Mouse (Mus musculus) adrenal gland, adult 18-20 months (tissue): Measurements from ENCODE around the gene Dcbld1. TPM values are rescaled to one million over a fixed set of nuclear protein-coding genes. Genes with fewer than 3 reads are reported as not detected.

ENCODE experiments used
- DNase-seq, 2 experiments: peaks; one replicate each; pipeline ENCODE4 v3.0.0; 2021 to 2022; ENCODE audit warnings: low spot score in 2 of 2
- long read RNA-seq, 2 experiments: library from polyadenylated mRNA; stranded (forward); transcript quantifications; one replicate each; pipeline ENCODE4 v2.0.0; 2021
- total RNA-seq, 2 experiments: library from RNA; stranded (reverse); gene quantifications; 1 replicate in 1 of 2; 2 replicates in 1 of 2; pipeline ENCODE4 v1.2.3; 2021

Dcbld1 gene
- total RNA-seq = 1 to 10 TPM; 2.0 to 2.7 TPM
- long read RNA-seq, experiment 1, partial matches to known transcripts = 0 of 2 reads
- long read RNA-seq, experiment 1, other reads (novel, unspliced or antisense) = 0 of 2 reads
- long read RNA-seq, experiment 2, transcript Dcbld1-201 (11 exons, 3,024 nt) = major isoform, 10 of 13 reads
- long read RNA-seq, experiment 2, partial matches to known transcripts = 1 of 13 reads
- long read RNA-seq, experiment 2, other reads (novel, unspliced or antisense) = 2 of 13 reads

DNA sequence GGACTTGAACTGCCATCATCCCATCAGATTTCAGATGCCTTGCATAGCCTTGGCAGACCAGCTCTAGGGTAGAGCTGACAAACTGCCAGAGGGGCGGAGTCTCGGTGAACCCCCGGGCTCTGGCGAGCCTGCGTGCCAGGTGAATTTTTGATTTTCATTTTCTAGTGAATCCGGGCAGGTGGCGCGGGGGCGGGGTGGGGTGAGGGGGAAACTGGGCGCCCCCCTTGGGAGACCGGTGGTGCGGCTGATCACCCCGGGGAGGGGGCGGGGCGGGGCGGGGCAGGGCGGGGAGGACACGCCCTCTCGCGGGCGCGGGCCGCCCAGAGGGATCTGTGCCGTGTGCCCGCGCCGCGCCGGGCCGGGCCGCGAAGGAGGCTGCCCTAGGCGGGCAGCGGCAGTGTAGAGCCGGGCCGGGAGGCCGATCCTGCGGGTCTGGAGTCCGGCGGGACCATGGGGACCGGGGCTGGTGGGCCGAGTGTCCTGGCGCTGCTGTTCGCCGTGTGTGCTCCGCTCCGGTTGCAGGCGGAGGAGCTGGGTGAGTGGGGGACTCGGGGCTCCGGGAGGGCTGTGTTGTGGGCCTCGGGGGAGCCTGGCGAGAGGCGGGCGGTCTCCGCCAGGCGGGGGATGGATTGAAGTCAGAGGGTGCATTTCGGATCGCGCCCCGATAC lies at the start of gene Dcbld1:
Gene Dcbld1, plus strand, starts transcription at position 319 of the 668 bp plus-strand sequence.
- DNase-seq = peak; percentile 58 to 65

DNA sequence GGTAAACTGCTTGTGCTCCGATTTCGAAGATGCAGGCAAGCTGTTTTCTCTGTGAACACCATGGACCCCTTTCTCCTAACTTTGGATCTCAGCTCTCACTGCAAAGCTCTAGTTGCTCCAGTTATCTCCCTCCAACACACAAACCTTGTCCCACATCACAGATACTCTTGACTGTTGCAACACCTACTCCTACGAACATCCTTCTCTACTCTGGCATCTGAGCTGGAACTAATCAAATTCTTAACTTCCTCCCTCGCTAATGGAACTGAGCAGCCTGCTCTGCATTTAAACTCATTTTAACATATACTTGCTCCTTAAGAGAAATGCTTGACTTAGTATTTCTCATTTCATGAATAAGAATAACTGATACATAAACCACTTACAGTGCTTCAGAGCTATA lies 47.5 kb upstream of the Dcbld1 start:
- no peak for DNase-seq

DNA sequence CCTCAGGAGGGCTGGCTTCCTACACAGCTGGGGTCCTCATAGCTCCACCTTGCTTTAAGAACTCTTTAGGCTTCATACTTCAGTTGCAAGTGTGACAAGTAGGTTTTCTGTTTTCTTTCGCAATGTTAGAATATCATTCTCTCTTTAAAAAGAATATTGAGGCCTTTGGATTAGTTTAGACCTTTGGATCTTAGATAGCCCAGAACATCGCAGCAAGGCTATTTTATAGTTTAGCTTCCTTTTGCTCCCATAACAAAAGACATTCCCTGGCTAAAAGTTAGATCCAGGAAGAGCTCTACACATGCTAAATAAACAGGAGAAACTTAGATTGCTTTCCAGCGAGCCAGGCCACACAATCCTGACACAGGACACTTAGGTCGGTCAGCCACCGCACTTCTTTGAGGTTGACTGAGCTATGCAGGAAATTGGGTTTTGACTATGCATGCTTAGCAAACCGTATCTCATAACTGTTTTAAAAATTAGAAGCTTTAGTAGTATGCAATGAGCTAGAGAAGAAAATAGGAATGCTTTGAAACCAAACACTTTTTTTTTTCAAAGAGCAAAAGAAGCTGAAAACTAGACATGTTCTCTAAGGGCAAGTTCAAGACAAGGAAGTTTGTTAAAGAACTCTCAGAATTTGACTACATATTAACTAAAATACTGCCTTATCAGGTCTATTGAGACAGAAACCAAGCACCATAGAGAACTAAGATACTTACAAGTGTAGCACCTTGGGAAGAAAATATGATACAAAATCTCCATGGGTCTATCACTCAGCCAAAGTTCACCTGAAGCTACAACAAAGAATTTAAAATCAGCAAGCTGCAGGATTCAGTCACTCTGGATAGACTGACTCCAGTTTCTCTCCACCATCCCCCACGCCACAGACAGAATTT lies 38.2 kb upstream of the Dcbld1 start, which contains the start of gene Ros1:
Gene Ros1, minus strand, starts transcription at position 288 of the 896 bp plus-strand sequence.
- no peak for DNase-seq

DNA sequence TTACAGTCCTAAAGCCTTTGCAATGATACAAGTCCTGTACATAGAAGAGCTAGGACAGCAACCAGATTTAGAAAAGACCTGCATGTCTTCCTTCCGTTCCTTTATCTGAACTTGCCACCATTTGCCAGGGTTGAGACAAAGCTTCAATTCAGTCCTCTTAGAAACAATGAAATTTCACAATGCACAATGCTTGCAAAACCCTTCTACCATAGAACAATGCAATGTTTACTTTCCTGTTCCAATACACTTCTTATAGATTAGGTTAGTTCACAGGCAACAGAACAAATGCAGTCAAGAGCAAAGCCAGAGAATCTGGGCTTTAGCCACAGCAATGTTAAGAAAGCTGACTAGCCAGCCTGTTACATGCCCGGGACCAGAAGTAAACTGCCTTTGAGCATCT lies 29.4 kb upstream of the Dcbld1 start:
- no peak for DNase-seq

DNA sequence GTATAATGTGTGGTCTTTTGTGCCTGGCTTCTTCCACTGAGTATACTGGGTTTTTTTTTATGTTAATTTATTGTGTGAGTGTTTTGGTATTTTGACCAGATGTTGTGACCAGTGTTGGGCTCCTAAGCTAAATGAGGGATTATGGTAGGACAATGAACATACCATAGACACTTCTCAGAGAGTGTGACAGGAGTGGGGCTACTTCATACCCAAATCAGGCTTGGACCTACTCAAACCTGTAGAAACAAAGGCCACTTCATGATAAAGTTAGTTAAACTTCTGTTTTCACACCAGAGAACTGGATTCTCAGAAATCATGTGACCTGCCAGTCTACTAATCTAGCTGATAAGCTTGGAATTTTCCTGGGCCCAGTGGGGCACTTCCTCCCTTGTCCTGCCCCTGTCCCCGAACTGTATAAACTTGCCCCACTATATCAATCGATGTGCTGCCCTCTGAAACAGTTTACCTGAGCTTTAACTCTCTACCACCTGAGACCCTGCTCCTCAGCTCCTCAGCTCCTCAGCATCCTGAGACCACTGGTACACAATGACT lies 18.1 kb upstream of the Dcbld1 start:
- DNase-seq = no peak

DNA sequence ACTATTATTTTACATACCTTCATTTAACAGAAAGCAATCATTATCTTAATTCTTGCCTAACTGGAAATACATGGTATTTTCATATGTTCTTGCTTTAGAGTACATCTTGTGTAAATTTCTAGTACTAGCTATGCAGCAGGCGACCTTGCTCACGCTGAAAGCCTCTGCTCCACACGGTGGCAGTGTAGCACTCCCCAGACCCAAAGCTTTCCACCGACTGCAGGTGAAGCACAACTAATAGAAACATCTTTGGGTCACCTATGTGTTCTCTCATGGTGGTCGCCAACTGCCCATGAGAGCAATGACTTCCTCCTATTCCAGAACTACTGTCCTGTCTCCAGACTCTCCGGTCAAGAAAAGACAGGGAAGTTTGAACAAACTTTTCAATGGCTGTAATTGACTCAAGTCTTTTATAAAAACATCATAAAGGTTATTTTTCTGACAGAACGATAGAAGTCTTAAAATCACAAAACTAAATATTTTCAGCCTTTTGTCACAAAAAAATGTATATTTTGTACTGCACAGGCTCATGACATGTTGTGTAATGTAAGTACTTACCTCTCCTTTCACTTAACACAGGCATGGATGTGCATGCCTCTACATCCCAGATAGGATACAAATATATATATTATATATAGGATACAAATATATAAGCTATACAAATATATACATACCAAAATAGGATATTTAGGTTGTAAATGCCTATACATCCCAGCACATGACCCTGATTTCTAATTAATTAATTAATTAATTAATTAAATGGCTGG lies 16.4 kb upstream of the Dcbld1 start:
- peak; percentile 49 to 53 for DNase-seq

DNA sequence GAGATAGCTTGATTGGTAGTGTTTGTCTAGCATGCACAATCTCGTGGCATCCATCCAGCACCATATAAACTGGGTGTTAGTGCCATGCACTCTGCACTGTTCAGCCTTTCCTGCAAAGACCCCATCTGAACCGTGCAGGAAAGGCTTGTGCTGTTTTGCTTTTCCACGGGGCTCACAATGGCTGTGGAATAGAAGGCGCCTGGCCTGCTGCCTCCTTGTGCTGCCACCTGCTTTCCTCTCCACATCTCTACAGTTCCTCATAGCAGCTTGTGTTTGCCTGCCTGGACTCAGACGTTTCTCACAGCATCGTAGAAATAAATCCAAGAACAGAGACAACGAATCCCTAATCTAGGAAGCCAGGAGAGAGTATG lies 15.9 kb upstream of the Dcbld1 start:
- no peak for DNase-seq

DNA sequence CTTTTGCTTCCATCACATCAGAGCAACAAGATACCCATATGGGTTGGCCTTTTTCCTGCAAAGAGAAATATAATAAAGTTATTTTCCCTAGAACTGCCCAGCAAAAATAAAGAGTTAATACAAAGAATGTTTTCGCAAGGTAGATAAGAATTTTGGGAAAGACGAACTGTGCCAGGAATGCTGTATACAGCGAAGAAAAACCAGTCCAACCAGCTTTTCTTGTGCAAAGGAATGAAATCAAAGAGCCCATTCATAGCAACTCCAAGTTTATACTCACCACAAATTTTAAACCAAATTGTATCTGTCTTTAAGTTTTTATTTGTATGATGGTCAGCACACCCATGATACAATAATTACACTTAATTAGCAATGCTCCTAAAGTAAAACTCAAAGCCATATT lies 13.8 kb upstream of the Dcbld1 start:
- DNase-seq = no peak

DNA sequence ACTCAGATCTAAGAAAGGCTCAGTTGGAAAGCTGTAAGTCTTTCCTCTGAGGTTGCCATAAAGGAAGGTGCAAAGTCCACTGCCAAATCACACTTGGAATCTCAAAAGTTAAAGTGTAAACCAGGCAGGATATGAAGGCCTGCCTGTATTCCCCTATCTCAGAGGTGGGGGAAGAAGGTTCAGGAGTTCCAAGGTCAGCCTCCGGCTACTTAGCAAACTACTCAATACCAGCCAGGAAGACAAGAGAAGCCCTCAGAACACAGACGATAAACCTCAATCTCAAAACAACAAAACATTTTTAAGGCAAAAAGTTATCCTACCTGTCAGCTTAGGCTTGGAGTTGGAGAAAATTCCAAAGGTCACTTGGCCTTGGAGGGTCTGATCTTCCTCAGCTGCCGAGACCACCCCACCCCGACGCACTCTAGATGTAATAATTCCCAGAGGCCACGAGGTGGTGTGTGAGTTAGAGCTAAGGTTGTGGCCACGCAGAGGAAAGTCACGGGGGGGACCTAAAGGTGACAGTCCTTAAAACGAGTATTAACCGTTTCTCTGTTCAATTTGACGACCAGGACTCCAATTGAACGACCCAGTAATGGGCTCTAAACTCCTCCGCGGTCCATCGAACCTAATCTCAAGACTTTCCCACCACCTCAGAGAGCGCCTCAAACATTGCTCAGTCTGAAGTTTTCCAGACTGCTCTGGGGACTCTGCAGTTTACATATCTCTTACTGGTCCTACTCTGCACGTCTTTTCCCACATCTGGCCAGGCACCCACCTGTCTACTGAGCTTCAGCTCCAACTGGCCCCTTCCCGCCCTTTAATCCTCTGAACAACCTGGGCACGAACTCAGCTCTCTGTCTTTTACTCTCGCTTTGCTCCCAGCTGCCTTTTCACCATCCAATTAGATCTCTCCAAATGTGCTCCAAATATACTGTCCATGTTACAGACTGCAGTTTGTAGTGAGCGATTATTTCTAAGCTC lies 933 bp upstream of the Dcbld1 start:
- peak; percentile 17 to 34 for DNase-seq

DNA sequence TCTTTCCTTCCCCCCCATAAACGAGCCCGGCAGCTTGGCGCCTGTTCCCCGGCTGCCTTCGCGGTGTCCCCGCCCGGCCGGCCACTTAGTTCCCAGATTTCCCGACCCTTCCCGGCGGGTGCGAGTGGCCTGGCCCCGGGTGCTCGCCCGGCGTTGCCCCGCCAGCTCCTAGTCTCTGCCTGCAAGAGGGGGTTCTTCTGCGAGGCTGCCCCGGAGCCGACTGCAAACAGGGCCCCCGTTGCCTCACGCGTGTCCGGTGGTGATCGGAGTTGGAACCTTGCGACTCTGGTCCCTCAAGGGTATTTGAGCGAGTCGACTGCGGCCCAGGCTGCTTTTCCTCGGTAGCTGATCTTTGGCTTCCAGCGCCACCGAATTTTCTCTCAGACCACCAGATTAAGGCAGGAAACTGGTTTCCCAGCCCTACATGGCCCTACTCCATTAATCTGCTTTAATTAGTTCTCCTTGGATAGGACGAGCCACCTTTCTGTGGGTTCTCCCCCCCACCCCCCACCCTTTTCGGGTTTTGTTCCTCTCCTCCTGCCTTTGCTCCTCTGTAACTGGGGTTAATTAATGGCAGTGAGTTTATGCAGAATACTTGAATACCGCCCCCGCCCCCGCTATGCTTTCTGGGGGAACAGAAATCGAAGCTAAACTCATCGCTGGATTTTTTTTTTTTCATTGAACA lies 692 bp downstream of the Dcbld1 start:
- DNase-seq = peak in 1 of 2 experiments; percentile 56

DNA sequence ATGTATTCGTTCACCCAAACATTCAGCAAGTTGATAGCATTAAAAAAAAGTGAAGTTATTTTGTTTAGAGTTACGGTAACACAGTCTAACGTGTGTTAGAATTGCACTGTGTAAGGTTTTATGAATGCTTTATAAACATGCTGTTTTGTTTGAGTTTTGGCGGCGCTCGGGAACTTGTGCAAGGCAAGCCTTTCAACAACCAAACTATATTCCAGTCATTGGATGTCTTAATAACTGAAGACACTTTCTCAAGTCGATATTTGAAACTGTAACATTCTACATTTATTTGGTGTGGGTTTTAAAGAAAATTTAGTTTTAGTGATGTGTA lies 1.2 kb downstream of the Dcbld1 start:
- no peak for DNase-seq

DNA sequence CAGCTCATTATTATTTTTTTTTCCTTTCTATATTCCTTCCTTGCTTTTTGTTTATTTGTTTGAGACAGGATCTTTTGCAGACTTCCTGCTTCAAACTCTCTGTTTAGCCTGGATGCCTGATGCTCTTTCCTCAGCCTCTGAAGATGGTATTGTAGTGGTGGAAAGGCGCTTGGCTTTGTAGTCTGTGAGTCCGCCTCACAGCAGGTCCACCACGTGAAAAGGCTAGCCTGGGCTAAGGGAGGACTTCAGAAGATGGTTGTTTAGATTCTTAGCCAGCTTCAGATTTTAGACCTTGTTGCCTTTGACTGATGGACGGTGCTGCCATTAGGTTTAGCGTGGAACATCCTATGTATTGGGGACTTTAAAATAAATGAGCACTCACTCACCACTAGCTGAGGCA lies 2.0 kb downstream of the Dcbld1 start:
- DNase-seq = no peak

DNA sequence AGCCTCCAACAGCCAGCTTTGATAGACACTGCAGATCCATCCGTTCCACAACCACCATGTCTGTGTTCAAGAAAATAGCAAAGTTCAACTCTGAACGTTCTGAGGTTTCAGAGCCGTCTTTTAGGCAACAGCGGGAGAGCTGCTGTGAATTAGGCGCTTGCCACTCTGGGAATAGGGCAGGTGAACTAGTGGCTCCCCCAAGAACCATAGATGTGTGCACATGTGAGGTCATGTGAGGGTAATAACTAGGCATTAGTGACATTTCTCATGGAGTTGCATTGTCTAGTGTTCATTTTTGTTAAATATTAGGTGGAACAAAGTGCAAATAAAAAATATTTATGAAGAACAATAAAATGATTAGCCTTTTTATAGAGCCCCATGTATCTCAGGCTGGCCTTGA lies 8.6 kb downstream of the Dcbld1 start:
- no peak for DNase-seq

DNA sequence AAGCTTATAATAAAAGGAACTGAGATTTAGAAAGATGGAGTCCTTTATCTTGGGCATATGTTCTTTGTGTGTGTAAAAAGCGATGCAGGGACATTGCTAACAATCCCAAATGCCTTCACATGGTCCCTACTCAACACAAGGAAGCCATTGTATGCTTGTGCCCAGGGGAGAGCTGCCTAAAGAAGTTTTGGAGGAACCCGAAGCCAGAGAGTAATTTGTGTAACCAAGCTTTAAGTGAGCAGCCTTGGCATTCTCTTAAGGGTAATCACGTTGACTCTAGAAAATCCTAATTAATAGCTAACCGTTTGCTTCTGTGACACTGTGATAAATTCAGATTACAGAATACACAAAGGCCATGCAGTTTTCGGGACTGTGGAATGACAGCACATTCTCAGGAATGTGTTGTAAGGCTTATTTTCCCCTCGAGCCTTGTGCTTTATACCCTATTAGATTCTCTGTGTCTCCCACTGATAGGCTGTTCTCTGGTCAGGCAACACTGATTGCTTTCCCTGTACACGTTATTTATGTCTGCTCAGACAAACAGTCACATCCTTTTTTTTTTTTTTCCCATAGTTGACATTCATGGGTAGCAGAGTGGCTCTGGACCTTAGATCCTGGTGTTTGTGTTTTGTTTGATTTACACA lies 9.4 kb downstream of the Dcbld1 start:
- no peak for DNase-seq

DNA sequence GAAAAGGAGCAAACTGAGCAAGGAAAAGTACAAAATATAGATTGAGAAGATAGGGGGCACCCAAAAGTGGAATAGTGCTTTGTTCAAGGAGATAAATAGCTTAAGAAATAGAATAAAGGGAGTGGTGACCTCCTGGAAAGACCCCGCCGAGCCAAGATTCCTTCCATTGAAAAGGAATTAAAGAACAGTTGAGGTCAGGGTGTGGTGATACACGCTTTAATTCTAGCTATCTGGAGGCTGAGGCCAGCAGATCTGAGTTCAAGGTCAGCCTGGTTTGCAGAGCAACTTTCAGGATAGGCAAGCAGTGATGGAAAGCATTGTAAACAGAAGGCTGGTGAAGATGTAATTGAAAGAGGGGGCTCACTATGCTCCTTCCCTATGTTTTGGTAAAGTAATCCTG lies 12.8 kb downstream of the Dcbld1 start:
- DNase-seq = no peak

DNA sequence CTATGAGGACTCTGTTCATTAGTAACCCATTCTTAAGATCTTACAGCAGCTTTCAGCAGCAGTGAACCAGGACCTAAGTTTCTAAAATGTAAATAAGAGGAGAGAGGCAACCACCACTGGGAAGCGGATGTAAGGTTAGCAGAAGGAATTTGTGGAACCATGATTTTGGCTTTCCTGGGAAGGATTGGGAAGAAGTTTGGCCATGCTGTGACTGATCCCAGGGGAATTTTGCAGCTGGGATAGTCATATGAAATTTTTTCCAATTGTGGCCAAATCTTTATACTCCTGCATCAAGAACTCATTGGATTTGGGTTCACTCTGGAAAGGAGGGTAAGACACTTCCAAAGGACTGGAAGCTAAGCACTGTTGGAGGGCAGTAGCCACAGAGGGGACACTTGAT lies 18.8 kb downstream of the Dcbld1 start:
- no peak for DNase-seq

DNA sequence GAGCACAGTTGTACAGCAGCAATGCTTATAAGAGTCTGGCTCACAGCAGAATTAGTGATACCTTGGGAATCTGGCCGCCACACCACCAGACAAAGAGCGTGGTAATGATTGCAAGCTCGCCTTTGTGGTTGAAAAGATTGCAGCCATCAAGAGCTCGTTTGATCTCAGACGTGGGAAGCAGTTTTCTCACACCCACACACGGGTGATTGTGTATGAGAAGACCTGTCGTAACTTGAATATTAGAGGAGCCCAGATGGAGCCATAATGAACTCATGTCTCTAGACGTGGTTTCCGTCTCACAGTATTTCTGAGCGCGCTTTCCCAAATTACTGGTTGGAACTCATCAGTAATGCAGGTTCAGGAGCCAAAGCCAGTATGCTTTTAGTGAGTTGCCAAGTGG lies 20.0 kb downstream of the Dcbld1 start:
- DNase-seq = no peak

DNA sequence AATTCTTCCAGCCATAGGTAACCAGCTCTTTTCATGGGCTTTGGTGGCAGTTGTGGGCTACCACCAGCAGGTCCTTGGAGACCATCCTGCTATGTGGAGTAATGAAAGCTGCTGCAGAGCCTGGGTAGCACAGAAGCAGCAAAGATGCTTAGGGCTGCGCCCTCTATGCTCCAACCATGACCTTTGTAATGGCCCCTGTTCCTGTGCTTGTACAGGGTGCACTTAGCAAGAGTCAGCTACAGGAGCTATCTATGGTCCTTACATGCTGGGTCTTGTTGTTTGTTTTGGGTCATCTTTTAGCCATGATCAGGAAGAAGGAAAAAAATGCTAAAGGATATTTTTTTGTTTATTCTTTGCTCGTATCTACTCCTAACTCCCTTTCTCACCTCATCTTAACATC lies 24.3 kb downstream of the Dcbld1 start:
- DNase-seq = no peak
